Comparison of ENCODE assay signal across 18 mouse cellular contexts in genomic region chr1:57717139-57717800, GRCm38 (mm10). TPM values are rescaled to one million over a fixed set of nuclear protein-coding genes. Genes with fewer than 3 reads are reported as not detected.
A peak's percentile ranks its signal among the peaks of the same experiment; 100 is the strongest.
DNase-seq lines count a peak whose midpoint lies in the region; ATAC-seq lines count a peak whose summit lies in the region.
"Had no signal": no experiment of that assay in that cellular context is flagged by ENCODE, and none has a peak within 500 bp of the region (broad histone marks: within the 10 kb centered on the region; RNA-seq: fewer than 3 reads in every experiment).

No protein-coding gene starts in this region.

- H3K4me3 ChIP-seq in kidney, embryonic 14.5 days (ENCODE audit: low read length), result no peak overlapping the region
- H3K4me3 ChIP-seq: erythroblast, embryonic 14.5 days; heart, embryonic 15.5 days; midbrain, embryonic 12.5 days; neural tube, embryonic 15.5 days had no signal

- H3K9ac ChIP-seq in kidney, embryonic 14.5 days (ENCODE audit: low read depth, low read length), result no peak overlapping the region
- H3K9ac ChIP-seq: heart, embryonic 15.5 days; midbrain, embryonic 12.5 days; neural tube, embryonic 15.5 days had no signal

- H3K4me2 ChIP-seq in kidney, embryonic 14.5 days (replicated peaks; ENCODE audit: low read depth, low read length), result no peak overlapping the region
- H3K4me2 ChIP-seq: heart, embryonic 15.5 days; liver, embryonic 11.5 days; midbrain, embryonic 12.5 days; neural tube, embryonic 15.5 days had no signal

- no peaks in the 10 kb centered on the region for H3K4me1 ChIP-seq in kidney, embryonic 14.5 days (ENCODE audit: control insufficient read depth, insufficient read depth, low read length)
- H3K4me1 ChIP-seq: heart, embryonic 15.5 days; midbrain, embryonic 12.5 days; neural tube, embryonic 15.5 days had no signal

- no peaks in the 10 kb centered on the region for H3K36me3 ChIP-seq in kidney, embryonic 14.5 days (ENCODE audit: control insufficient read depth, insufficient read depth, low read length)
- H3K36me3 ChIP-seq: heart, embryonic 15.5 days; midbrain, embryonic 12.5 days; neural tube, embryonic 15.5 days had no signal

- H3K9me3 ChIP-seq in kidney, embryonic 14.5 days (ENCODE audit: control insufficient read depth, low read length), result no peaks in the 10 kb centered on the region
- H3K9me3 ChIP-seq: heart, embryonic 15.5 days; midbrain, embryonic 12.5 days; neural tube, embryonic 15.5 days had no signal

- no peaks in the 10 kb centered on the region for H3K27me3 ChIP-seq in kidney, embryonic 14.5 days (ENCODE audit: control insufficient read depth, insufficient read depth, low read length)
- H3K27me3 ChIP-seq: heart, embryonic 15.5 days; midbrain, embryonic 12.5 days; neural tube, embryonic 15.5 days had no signal

- WGBS in kidney, embryonic 14.5 days, result 69% methylated on average over 5 of the region's 5 CpGs

- H3K27ac ChIP-seq in kidney, embryonic 14.5 days (ENCODE audit: low read depth, low read length), result no peak overlapping the region
- H3K27ac ChIP-seq: heart, embryonic 15.5 days; midbrain, embryonic 12.5 days; neural tube, embryonic 15.5 days had no signal

- ATAC-seq in frontal cortex, adult (ENCODE audit: low TSS enrichment), result peak; percentile 95
- ATAC-seq in kidney, embryonic 14.5 days (ENCODE audit: low FRiP score, low TSS enrichment), result no peak
- ATAC-seq: forebrain, embryonic 14.5 days had no signal

- no peak for DNase-seq in frontal cortex, postnatal 10 days (ENCODE audit: low spot score in 2 of 2)
- peak; percentile 14 to 17 for DNase-seq in kidney, postnatal 4 days
- peak; percentile 62 for DNase-seq in NIH3T3 (ENCODE audit: low read depth)
- DNase-seq in lung, postnatal 14 days, result peak; percentile 2
- no peak for DNase-seq in embryo, embryonic 9.5 days (ENCODE audit: extremely low spot score)
- DNase-seq in right cerebral cortex, postnatal 14 days, result no peak
- DNase-seq: cerebellum, postnatal 14 days; embryo, embryonic 11 days; layer of hippocampus, postnatal 36 days; thymus, postnatal 4 days had no signal

RNA-seq across cellular contexts. Expression of gene Spats2l, which starts 56.7 kb away (rescaled TPM):
- polyA plus RNA-seq in kidney, embryonic 14.5 days (2014; fragmentation: Nextera tagmentation; extraction: Ambion mirVana), result 39.4 and 47.4 TPM in 2 replicates
- polyA plus RNA-seq: erythroblast, embryonic 14.5 days had no signal

Comparison
In these comparisons a context has a peak if more than half of its experiments do, and no peak if none do; other contexts are left out.
1. DNase-seq: peak in kidney, postnatal 4 days (2 of 2), NIH3T3 (single experiment) and lung, postnatal 14 days (single experiment); none in frontal cortex, postnatal 10 days (0 of 2), embryo, embryonic 9.5 days (single experiment) and right cerebral cortex, postnatal 14 days (single experiment).